Mouse (Mus musculus): ENCODE measurements around the gene Zfp944.
"Not testable (repeated sequence)": the region's sequence is repeated elsewhere in the genome, so short reads cannot be mapped to it uniquely, and the experiment has no call there.

DNA sequence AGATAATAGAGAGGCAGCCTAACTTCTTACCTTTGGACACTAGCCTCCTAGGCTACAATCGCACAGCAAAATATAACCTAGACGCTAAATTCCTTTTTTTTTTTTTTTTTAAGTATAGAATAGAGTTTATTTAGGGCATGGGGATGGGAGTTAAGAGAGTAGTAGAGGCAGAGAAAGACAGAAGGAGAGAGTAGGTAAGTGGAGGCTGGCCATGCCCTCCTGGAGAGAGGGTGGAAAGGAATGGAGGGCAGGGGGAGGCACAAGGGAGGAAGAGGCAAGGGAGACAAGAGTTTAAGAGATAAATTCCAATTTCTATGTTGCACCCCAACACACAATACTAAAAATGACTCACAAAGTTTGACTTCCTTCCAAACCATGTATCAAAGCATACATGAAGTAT lies 46.0 kb downstream of the Zfp944 start:
- TF ChIP-seq POLR2A (IDR thresholded peaks at IDR 0.05; ENCODE audit: extremely low read depth, insufficient read depth, low read length); CTCF (IDR thresholded peaks at IDR 0.05; ENCODE audit: low read depth, low read length): not testable (repeated sequence)
